Mouse (Mus musculus): Measurements from ENCODE around the gene Sbk2. TPM values are rescaled to one million over a fixed set of nuclear protein-coding genes. Genes with fewer than 3 reads are reported as not detected.

The Sbk2 gene
- polyA plus RNA-seq, 1 experiment = not detected

- no peak for TF ChIP-seq GATA1 (IDR thresholded peaks at IDR 0.05; ENCODE audit: low read length)
- no peak for TF ChIP-seq TAL1 (IDR thresholded peaks at IDR 0.05; ENCODE audit: low read length)
- H3K36me3 ChIP-seq (ENCODE audit: control insufficient read depth) = no peaks in the 10 kb centered on the region
- peaks cover 14% of the 10 kb centered on the region for H3K4me1 ChIP-seq (ENCODE audit: control insufficient read depth)
- H3K27me3 ChIP-seq (ENCODE audit: control insufficient read depth) = peaks cover 18% of the 10 kb centered on the region
- peaks cover 4% of the 10 kb centered on the region for H3K9me3 ChIP-seq (ENCODE audit: control insufficient read depth, low read length)
- no peak overlapping the region for H3K4me3 ChIP-seq (replicated peaks)
Observed at GRCm38 (mm10) chr7:4902404-4902803, 61.8 kb downstream of the Sbk2 start.

- no peak overlapping the region for H3K4me3 ChIP-seq (replicated peaks)
- H3K9me3 ChIP-seq (ENCODE audit: control insufficient read depth, low read length) = peaks cover 4% of the 10 kb centered on the region
- peaks cover 14% of the 10 kb centered on the region for H3K4me1 ChIP-seq (ENCODE audit: control insufficient read depth)
- TF ChIP-seq TAL1 (IDR thresholded peaks at IDR 0.05; ENCODE audit: low read length) = no peak
- TF ChIP-seq GATA1 (IDR thresholded peaks at IDR 0.05; ENCODE audit: low read length) = no peak
- H3K27me3 ChIP-seq (ENCODE audit: control insufficient read depth) = peaks cover 18% of the 10 kb centered on the region
- H3K36me3 ChIP-seq (ENCODE audit: control insufficient read depth) = no peaks in the 10 kb centered on the region
Observed at GRCm38 (mm10) chr7:4901171-4901570, 63.0 kb downstream of the Sbk2 start.

DNA sequence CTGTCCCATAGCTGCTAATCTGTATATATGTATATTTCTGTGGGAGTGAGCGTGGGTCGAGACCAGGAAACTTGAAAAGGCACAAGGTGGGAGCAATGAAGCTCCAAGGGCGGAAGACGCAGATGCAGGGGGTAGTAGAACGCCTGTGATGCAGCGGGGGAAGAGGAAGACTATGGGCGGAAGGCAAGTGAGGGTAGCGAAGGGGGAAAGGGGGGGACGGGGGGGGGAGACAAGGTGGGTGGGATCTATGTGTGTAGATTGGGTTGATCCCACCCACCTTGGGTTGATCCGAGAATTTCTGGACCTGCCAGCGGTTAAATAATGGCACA lies 63.7 kb downstream of the Sbk2 start:
- Histone ChIP-seq H3K9me3 (ENCODE audit: control insufficient read depth, low read length) (peaks cover 4% of the 10 kb centered on the region), H3K27me3 (ENCODE audit: control insufficient read depth) (peaks cover 18% of the 10 kb centered on the region), H3K36me3 (ENCODE audit: control insufficient read depth) (peaks cover 2% of the 10 kb centered on the region; the same call in 1 of the 2 replicates), H3K4me1 (ENCODE audit: control insufficient read depth) (peaks cover 14% of the 10 kb centered on the region), H3K4me3 (replicated peaks) (no peak overlapping the region)
- TF ChIP-seq GATA1 (IDR thresholded peaks at IDR 0.05; ENCODE audit: low read length) (no peak), TAL1 (IDR thresholded peaks at IDR 0.05; ENCODE audit: low read length) (no peak)

DNA sequence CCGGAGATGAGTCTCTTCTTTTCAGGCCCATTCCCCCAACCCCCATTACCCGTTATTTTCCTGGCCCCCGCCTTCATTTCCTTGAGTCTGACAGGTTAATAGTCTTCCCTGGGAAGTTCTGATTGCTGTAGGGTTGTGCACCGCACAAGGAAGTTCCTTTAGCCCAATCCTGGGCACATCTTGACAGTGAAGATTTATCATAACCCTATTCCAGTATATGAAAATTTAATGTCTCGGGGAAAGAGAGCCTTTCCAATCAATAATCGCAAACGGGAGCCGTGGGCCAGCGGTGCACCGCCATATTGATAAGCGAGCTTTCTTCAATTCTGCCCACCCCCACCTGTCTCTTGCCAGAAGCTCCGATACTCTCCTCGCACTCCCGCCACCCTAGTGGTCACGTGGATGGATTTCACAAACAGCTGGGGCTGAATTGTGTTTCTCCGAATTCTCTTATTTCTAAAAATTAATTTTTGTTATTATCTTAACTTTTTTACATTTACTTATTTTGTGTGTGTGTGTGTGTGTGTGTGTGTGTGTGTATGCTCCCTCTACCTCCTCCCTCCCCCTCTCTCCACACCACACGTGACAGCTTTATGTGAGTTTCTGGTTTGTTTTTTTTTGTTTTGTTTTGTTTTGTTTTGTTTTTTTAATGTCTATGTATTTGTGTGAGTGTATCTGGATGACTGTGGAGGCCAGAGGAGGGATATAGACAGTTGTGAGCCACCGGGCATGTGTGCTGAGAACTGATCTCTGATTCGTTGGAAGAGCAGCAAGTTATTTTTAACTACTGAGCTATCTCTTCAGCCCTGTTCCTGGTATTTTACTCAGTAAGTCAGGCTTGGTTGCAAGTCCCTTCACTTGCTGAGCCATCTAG lies 64.3 kb downstream of the Sbk2 start:
- H3K4me1 ChIP-seq (ENCODE audit: control insufficient read depth) = peaks cover 14% of the 10 kb centered on the region
- peaks cover 4% of the 10 kb centered on the region for H3K9me3 ChIP-seq (ENCODE audit: control insufficient read depth, low read length)
- peaks cover 2% of the 10 kb centered on the region; the same call in 1 of the 2 replicates for H3K36me3 ChIP-seq (ENCODE audit: control insufficient read depth)
- no peak for TF ChIP-seq TAL1 (IDR thresholded peaks at IDR 0.05; ENCODE audit: low read length)
- no peak for TF ChIP-seq GATA1 (IDR thresholded peaks at IDR 0.05; ENCODE audit: low read length)
- peaks cover 18% of the 10 kb centered on the region for H3K27me3 ChIP-seq (ENCODE audit: control insufficient read depth)
- peak overlapping the region; percentile 22 for H3K4me3 ChIP-seq (replicated peaks)

DNA sequence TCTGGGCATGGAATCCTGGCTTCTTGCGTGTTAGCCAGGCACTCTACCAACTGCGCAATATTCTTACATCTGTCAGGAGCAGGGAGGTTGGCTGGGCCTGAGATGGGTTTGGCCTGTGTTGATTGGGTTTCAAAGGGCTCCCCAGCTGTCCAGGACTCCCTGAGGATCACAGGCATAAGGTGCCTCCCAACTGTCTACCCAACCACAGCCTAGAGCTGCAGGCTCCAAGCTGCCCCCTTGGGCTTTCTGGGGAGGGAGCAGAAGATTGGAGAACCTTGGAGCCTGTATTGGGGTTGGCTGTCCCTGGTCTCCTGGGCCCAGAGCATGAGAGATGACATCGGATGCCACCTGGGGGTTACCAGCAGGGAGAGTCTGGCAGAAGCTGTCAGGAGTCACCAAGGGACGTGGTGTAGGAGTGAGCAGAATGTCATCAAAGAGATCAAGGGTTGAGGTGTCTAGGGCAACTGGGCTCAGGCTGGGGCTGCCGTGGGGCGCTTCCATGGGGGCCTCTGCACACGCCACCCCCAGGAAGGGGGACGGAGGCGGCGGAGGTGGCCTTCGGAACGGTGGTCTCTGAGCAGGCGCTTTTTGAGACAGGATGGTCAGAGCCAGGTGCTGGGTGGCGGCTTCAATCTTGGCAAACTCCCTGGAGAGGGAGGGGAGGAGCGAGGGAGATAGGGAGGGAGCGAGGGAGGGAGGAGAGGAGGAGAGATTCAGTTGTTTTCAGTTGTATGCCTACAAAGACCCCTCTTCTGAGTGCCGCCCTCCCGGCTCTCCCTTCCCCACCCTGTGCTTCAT lies 65.2 kb downstream of the Sbk2 start:
- Histone ChIP-seq H3K9me3 (ENCODE audit: control insufficient read depth, low read length) (peaks cover 4% of the 10 kb centered on the region), H3K36me3 (ENCODE audit: control insufficient read depth) (peaks cover 5% of the 10 kb centered on the region; the same call in 1 of the 2 replicates), H3K4me1 (ENCODE audit: control insufficient read depth) (peaks cover 14% of the 10 kb centered on the region), H3K4me3 (replicated peaks) (peak overlapping the region; percentile 22), H3K27me3 (ENCODE audit: control insufficient read depth) (peaks cover 18% of the 10 kb centered on the region)
- no peak for TF ChIP-seq TAL1 (IDR thresholded peaks at IDR 0.05; ENCODE audit: low read length)
- no peak for TF ChIP-seq GATA1 (IDR thresholded peaks at IDR 0.05; ENCODE audit: low read length)

GRCm38 (mm10) chr7:4895186-4895585 lies 69.0 kb downstream of the Sbk2 start:
- Histone ChIP-seq H3K36me3 (ENCODE audit: control insufficient read depth) (peaks cover 15% of the 10 kb centered on the region), H3K4me1 (ENCODE audit: control insufficient read depth) (peaks cover 10% of the 10 kb centered on the region), H3K4me3 (replicated peaks) (no peak overlapping the region), H3K27me3 (ENCODE audit: control insufficient read depth) (peaks cover 12% of the 10 kb centered on the region), H3K9me3 (ENCODE audit: control insufficient read depth, low read length) (no peaks in the 10 kb centered on the region)
- TF ChIP-seq TAL1 (IDR thresholded peaks at IDR 0.05; ENCODE audit: low read length) = no peak
- TF ChIP-seq GATA1 (IDR thresholded peaks at IDR 0.05; ENCODE audit: low read length) = no peak

Other genes starting within 250 kb of the Sbk2 start
- not detected in 2 replicates for gene Tmem150b, start 239.2 kb downstream of the Sbk2 start, polyA plus RNA-seq (2012)
- gene Kmt5c, start 224.3 kb downstream of the Sbk2 start, polyA plus RNA-seq (2012) = 67.3 and 67.8 TPM in 2 replicates
- gene Cox6b2, start 211.3 kb downstream of the Sbk2 start, polyA plus RNA-seq (2012) = 25.4 and 26.4 TPM in 2 replicates
- not detected in 2 replicates for gene Fam71e2, start 193.1 kb downstream of the Sbk2 start, polyA plus RNA-seq (2012)
- not detected in 2 replicates for gene Il11, start 181.5 kb downstream of the Sbk2 start, polyA plus RNA-seq (2012)
- gene Tmem190, start 181.5 kb downstream of the Sbk2 start, polyA plus RNA-seq (2012) = not detected in 2 replicates
- gene Tmem238, start 174.8 kb downstream of the Sbk2 start, polyA plus RNA-seq (2012) = 6.1 and 6.2 TPM in 2 replicates
- gene Rpl28, start 171.5 kb downstream of the Sbk2 start, polyA plus RNA-seq (2012) = 1,289 and 1,793 TPM in 2 replicates
- 142 and 163 TPM in 2 replicates for gene Ube2s, start 151.8 kb downstream of the Sbk2 start, polyA plus RNA-seq (2012)
- not detected in 2 replicates for gene Shisa7, start 119.7 kb downstream of the Sbk2 start, polyA plus RNA-seq (2012)
- 0.15 TPM in 1 of 2 replicates, not detected in the other for gene Isoc2b, start 94.1 kb downstream of the Sbk2 start, polyA plus RNA-seq (2012)
- 1.3 and 2.4 TPM in 2 replicates for gene Isoc2a, start 87.3 kb downstream of the Sbk2 start, polyA plus RNA-seq (2012)
- 0.05 TPM in 1 of 2 replicates, not detected in the other for gene Gm36210, start 57.9 kb downstream of the Sbk2 start, polyA plus RNA-seq (2012)
- gene Zfp628, start 49.2 kb downstream of the Sbk2 start, polyA plus RNA-seq (2012) = 8.5 and 8.9 TPM in 2 replicates
- 0.38 and 0.51 TPM in 2 replicates for gene Nat14, start 42.4 kb downstream of the Sbk2 start, polyA plus RNA-seq (2012)
- not detected in 2 replicates for gene Ssc5d, start 38.6 kb downstream of the Sbk2 start, polyA plus RNA-seq (2012)
- gene Sbk3, start 6.8 kb upstream of the Sbk2 start, polyA plus RNA-seq (2012) = not detected in 2 replicates
- 0.15 and 0.37 TPM in 2 replicates for gene Zfp579, start 31.8 kb upstream of the Sbk2 start, polyA plus RNA-seq (2012)
- gene Zfp524, start 50.0 kb upstream of the Sbk2 start, polyA plus RNA-seq (2012) = 6.2 and 8.1 TPM in 2 replicates
- gene Fiz1, start 50.3 kb upstream of the Sbk2 start, polyA plus RNA-seq (2012) = 3.5 and 6.0 TPM in 2 replicates
- not detected in 2 replicates for gene Gm44973, start 51.1 kb upstream of the Sbk2 start, polyA plus RNA-seq (2012)
- 1.7 and 1.8 TPM in 2 replicates for gene Zfp865, start 56.0 kb upstream of the Sbk2 start, polyA plus RNA-seq (2012)
- gene Ccdc106, start 56.1 kb upstream of the Sbk2 start, polyA plus RNA-seq (2012) = 0.06 TPM in 1 of 2 replicates, not detected in the other
- gene 4632433K11Rik, start 69.7 kb upstream of the Sbk2 start, polyA plus RNA-seq (2012) = not detected in 2 replicates
- 0.06 and 0.09 TPM in 2 replicates for gene Zfp784, start 74.0 kb upstream of the Sbk2 start, polyA plus RNA-seq (2012)
- gene Zfp580, start 87.1 kb upstream of the Sbk2 start, polyA plus RNA-seq (2012) = 0.10 and 0.26 TPM in 2 replicates
- gene U2af2, start 97.7 kb upstream of the Sbk2 start, polyA plus RNA-seq (2012) = 43.1 and 44.9 TPM in 2 replicates
- gene Epn1, start 115.8 kb upstream of the Sbk2 start, polyA plus RNA-seq (2012) = 227 and 231 TPM in 2 replicates
- gene Rfpl4, start 152.5 kb upstream of the Sbk2 start, polyA plus RNA-seq (2012) = not detected in 2 replicates
- not detected in 2 replicates for gene Rasl2-9, start 161.5 kb upstream of the Sbk2 start, polyA plus RNA-seq (2012)
- under 0.01 and 0.01 TPM in 2 replicates for gene Vmn1r55, start 185.3 kb upstream of the Sbk2 start, polyA plus RNA-seq (2012)
- not detected in 2 replicates for gene Vmn1r56, start 232.3 kb upstream of the Sbk2 start, polyA plus RNA-seq (2012)

Data from erythroblast, embryonic 14.5 days (primary cell).